Mouse (Mus musculus) hematopoietic stem cell, adult 5-6 weeks (primary cell): ENCODE results near the gene Appbp2. TPM values are rescaled to one million over a fixed set of nuclear protein-coding genes. Genes with fewer than 3 reads are reported as not detected.
"Not testable (repeated sequence)": the region's sequence is repeated elsewhere in the genome, so short reads cannot be mapped to it uniquely, and the experiment has no call there.

Experiments
- ATAC-seq, 2 experiments: fragments of 125-278 bp in 1 of 2; replicated peaks in 1 of 2; 2 replicates each; pipeline ENCODE4 v1.8.0; 2016 to 2017; ENCODE audit warnings: inconsistent platforms in 2 of 2, mild to moderate bottlenecking in 2 of 2, moderate number of reproducible peaks in 2 of 2, low read depth in 1 of 2, moderate TSS enrichment in 1 of 2; ENCODE audit not compliant: low FRiP score in 2 of 2, poor library complexity in 2 of 2, severe bottlenecking in 2 of 2, insufficient read depth in 1 of 2, low TSS enrichment in 1 of 2
- total RNA-seq: library from RNA; stranded (forward); fragments of 172-1452, 232-1000 nt; gene quantifications from 2 replicates; pipeline ENCODE4 v1.2.3, GENCODE M21; 2017

Gene Appbp2
- total RNA-seq, 1 experiment from 2014 or later, result 43.1 TPM

DNA sequence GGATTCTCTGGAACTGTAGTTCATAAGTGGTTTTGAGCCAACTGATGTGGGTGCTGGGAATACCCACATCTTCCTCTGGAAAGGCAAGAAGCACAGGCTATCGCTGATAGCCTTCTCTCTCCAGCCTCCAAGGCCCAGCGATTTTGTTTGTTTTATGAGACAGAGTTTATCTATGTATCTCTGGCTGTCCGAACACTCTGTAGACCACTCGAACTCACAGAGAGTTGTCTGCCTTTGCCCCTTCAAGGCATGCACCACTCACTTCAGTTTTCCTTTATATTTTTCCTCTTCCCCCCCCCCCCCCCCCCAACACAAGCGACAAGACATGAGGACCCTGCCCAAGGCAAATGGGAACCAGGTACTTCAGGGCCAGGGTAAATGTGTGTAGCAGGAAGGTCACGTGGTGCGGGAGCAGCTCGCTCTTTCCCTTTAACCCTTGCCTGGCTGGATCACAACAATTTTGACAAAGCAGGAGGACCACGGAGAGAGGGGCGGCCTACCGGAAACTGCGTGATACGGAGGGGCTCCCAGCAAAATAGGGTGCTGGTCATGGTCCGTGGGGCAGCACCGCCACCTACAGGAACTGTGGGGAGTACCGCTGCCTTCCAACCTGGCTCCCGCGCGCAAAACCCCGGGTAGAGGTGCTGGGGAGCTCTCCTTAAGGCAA lies 52.2 kb downstream of the Appbp2 start:
- peak; percentile 84 to 89 for ATAC-seq

DNA sequence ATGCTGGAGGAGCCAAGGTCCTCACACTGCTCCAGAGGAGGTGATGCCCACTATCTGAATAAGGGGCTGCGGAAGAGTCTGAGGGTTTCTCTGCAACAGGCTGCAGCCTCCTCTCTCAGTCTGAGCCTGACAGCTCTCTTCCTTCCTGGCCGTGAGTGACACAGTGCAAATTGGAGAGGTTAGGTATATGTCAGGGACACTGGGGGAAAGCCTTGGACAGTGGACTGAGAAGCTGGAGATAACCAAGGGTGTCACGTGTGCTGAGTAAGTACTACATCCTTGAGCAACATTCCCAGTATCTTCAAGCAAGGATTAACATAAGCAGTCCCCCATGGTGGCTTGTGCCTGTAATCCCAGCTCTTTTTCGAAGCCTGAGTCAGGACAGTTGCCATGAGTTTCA lies 56.5 kb downstream of the Appbp2 start:
- no peak for ATAC-seq

DNA sequence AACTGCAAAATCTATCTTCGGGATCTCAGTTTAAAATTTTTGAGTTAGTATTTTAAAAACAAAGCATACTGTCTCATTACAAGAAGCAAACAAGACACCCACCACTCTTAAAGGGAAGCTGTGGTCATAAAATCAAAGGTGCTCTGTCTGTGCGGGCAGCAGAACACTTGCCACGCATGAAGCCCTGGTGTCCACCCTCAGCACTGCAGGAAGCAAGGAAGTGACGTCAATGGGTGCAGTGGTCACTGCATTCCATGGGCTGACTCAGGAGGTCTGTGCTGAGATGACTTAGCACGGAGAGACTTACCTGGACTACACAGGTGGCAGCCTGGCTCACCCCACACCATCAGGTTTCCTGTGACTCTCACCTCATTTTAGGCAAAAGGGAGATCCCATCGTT lies 57.2 kb downstream of the Appbp2 start:
- ATAC-seq, result no peak

DNA sequence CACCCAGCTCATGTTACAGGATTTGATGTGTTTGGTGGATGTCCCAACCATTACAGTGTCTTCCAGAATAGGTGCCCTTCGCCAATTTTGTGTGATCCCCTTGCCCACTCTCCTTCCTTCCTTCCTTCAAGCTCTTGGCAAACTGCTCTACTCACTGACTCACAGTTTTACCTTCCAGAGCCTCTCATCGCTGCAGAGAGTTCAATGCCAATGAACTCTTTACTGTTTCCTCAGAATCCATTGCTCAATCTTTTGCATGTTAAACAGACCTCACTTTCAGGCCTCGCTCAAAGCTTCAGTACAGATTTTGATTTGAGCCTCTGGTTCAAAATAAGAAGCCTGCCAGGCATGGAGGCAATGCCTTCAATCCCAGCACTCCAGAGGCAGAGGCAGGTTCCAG lies 59.0 kb downstream of the Appbp2 start:
- ATAC-seq, result no peak

DNA sequence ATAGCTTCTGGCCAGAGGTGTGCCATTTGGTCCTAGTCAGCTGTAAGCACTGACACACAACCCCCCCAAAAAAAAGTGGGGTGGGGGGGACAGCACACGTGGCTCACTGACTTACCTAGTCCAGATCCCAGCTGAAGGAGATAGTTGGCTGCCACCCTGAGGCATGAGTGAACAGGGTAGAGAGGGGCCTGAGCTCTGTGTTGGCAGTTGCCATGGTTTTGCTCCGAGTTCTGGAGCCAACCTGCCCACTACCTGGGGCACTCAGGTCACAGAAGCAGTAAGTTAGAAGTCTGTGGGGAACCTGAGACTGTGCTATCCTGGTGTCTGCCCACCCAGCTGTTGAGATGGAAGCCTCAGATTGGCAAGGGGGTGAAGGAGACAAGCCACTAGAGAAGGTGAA lies 64.1 kb downstream of the Appbp2 start:
- no peak for ATAC-seq

DNA sequence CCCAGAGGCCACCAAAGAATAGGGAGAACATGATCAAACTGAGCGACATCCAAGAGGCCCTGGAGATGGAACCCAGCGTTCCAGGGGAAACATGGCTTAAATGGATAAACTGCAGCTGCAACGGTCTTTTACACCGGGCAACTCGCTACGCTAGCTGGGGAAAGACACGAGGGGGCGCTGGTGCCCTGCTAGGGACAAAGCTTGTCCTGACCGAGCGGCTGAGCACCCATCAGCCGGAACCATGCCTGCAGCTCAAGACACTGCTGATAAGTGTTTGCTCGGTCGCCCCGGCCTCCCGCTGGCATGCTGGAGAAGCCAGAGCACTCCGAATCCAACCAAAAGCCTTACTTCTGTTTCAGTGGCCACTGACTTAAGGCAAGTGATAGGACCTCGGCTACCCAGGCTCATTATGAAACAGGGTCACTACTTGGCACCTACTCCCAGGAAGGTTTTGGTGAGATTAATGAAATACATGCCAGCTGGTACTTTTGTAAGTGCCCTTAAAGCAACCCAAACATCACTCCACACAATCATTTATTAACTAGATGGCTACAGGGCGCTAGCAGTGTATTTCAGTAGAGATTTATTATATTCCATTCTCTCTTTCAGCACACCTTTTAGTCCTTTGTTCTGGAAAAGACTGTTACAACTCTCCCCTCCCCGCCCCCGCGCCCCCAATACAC lies 64.7 kb downstream of the Appbp2 start, which contains the start of gene 1700125H20Rik:
Gene 1700125H20Rik (plus strand): TSS at position 347 of the 683 bp plus-strand sequence.
- peak; percentile 97 to 99 for ATAC-seq

DNA sequence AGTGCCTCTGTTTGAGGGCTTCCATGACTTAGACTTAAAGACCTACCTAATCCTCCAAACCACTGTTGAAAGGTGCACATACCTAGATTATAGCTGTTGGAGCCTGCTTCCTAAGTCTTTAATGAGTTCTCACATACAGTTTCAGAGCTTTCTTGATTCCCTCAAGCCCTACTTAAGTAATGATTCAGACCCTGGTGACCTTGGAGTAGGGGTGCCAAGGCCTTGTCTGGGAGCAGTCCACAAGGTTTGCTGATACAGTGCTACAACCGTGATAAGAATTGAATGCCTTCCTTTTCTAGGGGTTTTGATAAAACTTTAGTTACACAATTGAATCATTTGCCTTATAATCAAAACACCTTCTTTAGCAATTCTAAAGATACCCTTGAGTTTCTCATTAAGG lies 67.4 kb downstream of the Appbp2 start:
- no peak for ATAC-seq

DNA sequence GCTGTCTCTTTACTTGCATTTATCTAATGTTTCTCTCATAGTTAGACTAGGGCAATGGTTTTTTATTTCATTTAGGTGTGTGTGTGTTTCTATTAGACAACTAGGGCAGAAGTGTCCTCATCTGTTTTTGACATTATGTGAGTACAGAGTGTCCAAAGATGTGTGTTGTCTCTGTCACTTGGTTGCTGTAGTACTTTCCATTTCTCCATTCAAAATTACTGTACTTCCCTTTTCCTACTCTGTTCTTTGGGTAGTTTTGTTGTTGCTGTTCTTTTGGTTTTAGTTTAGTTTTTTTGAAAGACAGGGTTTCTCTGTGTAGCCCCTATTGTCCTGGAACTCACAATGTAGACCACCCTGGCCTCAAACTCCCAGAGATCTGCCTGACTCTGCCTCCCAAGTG lies 70.6 kb downstream of the Appbp2 start:
- no peak for ATAC-seq

DNA sequence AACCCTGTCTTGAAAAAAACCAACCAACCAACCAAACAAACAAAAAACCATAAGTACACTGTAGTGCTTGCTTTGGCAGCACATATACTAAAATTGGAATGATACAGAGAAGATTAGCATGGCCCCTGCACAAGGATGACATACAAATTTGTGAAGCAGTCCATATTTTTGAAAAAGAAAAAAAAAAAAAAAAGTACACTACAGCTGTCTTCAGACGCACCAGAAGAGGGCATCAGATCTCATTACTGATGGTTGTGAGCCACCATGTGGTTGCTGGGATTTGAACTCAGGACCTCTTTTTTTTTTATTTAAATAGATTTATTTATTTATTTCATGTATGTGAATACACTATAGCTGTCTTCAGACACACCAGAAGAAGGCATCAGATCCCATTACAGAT lies 71.9 kb downstream of the Appbp2 start:
- ATAC-seq, result not testable (repeated sequence)

DNA sequence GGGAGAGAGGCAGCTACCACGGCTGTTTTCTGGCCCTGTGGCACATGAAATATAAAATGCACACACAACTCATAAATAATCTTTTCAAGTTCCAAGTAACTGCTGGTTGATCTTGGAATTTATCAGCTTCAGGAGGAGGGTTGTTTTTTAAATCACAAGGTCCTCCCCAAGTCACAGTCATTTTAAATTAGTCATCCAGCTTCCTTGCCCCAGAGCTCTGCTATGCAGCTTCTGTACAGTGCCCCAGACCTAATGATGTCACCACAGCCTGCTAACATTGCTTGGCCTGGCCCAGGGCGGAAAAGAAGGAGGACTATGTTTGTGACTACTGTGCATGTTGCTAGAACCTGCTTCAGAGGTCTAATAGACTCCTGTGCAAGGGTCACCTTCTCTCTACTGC lies 77.6 kb downstream of the Appbp2 start:
- ATAC-seq, result no peak

DNA sequence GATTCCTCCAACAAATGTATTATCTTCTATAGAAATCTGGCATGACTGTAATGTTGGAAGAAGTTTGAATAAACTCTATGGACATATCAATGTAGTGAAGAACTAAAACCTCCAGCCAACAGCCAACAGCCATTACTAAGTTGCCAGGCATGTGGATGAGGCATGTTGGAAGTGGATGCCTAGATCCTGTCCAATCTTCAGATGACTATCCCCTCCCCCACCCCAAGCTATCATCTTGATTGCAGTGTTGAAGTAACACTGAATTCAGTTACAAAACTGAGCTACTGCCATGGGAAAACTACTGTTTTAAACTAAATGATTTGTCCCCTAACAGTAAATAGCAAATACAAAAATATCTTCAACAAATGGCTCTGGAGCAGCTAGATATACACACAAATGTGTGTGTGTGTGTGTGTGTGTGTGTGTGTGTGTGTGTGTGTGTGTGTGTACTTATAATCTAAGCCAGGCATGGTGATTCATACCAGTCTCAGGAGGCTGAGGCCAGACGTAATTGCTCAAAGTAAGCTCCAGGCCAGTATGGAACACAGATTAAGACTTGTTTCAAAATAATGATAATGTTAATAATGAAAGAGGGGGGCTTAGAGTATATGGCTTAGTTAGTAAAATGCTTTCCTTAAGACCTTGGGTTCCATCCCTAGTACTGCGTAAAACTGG lies 82.5 kb downstream of the Appbp2 start:
- no peak for ATAC-seq

DNA sequence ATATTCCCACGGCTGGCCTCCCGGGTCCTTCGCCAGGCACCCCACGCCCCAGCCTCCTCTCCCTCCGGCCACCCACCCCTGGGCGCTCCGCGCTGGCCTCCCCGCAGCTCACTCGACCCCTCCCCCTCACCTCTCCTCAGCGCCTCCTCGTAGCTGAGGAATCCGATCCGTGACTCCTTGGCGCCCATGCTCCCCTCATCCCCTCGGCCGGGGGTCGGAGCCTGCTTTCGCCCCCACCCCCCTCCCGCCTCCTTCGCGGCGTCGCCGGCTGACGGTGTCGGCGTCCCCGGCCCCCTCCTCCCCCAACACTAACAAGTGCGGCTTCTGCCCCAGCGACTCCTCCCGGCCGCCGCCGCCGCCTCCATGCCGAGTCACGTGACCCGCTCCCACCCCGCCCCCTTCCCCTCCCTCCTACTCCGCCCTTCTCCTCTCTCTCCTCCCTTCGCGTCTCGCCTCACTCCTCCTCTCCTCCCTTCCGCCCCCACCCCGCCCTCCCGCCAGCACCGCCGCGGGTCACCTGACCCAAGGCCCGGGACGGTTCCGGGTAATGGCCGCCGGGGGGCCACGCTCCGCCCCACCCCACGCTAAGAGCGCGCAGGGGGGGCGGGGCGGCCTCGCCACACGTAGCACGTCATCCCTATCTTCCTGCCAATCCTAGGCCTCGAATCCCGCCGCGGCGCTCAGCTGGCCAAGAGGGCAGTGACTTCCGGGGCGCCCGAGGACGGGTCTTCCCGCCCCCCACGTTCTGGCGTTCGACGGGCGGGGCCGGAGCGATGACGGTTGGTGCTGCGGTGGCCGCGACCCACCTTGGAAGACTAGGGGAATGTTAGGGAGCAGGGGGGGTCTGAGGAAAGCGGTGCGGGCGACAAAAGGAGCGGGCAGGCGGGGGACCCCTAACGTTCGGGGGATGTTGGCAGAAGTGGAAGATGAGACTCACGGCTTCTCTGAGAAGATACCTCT lies 95.1 kb downstream of the Appbp2 start, which contains the start of gene Usp32:
Gene Usp32 (minus strand): TSS at position 581 of the 960 bp plus-strand sequence.
- ATAC-seq, result peak; percentile 94 to 97

DNA sequence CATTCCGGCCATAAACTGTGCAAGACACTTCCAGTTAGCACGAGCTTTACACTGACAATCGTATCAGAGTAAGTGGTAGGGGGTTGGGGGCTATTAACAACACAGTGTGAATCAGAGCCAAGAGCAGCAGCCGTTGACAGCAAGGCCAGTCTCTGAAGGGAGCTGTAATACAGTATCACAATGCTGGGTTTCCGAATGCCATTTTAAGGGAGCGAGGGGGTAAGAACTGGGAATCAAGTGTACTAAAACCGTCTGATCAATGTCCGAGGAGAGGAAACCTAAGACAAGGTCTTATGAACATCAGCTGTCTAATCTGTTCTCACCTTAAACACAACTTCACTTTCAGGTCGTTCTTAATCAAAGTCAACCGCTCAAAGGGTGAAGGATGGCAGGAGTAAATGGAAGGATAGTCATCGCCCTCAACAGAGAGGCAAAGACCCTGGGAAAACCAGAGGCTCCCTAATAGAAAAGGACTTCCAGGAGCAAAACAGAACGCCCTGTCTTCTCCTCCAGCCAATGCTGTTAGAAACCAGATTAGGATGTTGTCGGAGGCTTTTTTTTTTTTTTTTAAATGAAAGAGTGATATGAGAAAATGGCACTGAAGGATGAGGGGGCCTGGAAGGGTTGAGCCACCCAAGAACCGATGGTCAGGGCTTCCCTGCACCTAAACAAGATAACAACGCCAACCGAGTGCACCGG lies 96.0 kb downstream of the Appbp2 start:
- ATAC-seq, result no peak
